Mouse (Mus musculus): ENCODE measurements around the gene Cdkl3. TPM values are rescaled to one million over a fixed set of nuclear protein-coding genes. Genes with fewer than 3 reads are reported as not detected.
"Not testable (repeated sequence)": the region's sequence is repeated elsewhere in the genome, so short reads cannot be mapped to it uniquely, and the experiment has no call there.

Cdkl3 gene
- polyA plus RNA-seq, 1 experiment from 2014 or later = 1.6 TPM

GRCm38 (mm10) chr11:52115479-52115878, 111.5 kb downstream of the Cdkl3 start:
- no peak overlapping the region for H3K27ac ChIP-seq (ENCODE audit: low read depth)
- no peaks in the 10 kb centered on the region for H3K4me1 ChIP-seq (ENCODE audit: insufficient read depth)
- H3K36me3 ChIP-seq (replicated peaks; ENCODE audit: insufficient read depth, low read length) = peaks cover 65% of the 10 kb centered on the region
- DNase-seq (no peak), ATAC-seq (peak; percentile 80)
- no peaks in the 10 kb centered on the region for H3K27me3 ChIP-seq (ENCODE audit: insufficient read depth, low read length)
- TF ChIP-seq CTCF (IDR thresholded peaks at IDR 0.05; ENCODE audit: low read depth) (no peak), EP300 (IDR thresholded peaks at IDR 0.05; ENCODE audit: low read depth) (peak; percentile 92)
- H3K4me2 ChIP-seq (ENCODE audit: low read depth, low read length) = no peak overlapping the region
- 54% methylated on average over 3 of the region's 3 CpGs for WGBS (ENCODE audit: insufficient replicate concordance)
- no peak overlapping the region for H3K9ac ChIP-seq (replicated peaks)
- H3K9me3 ChIP-seq (ENCODE audit: low read length) = no peaks in the 10 kb centered on the region
- no peak overlapping the region for H3K4me3 ChIP-seq (ENCODE audit: low read depth, low read length)

- H3K4me2 ChIP-seq (ENCODE audit: low read depth, low read length); H3K27ac ChIP-seq (ENCODE audit: low read depth); H3K27me3 ChIP-seq (ENCODE audit: insufficient read depth, low read length); H3K4me3 ChIP-seq (ENCODE audit: low read depth, low read length); H3K4me1 ChIP-seq (ENCODE audit: insufficient read depth); H3K9ac ChIP-seq (replicated peaks); ATAC-seq; H3K9me3 ChIP-seq (ENCODE audit: low read length); DNase-seq: not testable (repeated sequence)
- peaks cover 70% of the 10 kb centered on the region for H3K36me3 ChIP-seq (replicated peaks; ENCODE audit: insufficient read depth, low read length)
- 79% methylated on average over 6 of the region's 6 CpGs for WGBS (ENCODE audit: insufficient replicate concordance)
Observed at GRCm38 (mm10) chr11:52116117-52116516, 112.1 kb downstream of the Cdkl3 start.

- Histone ChIP-seq H3K4me3 (ENCODE audit: low read depth, low read length) (no peak overlapping the region), H3K27me3 (ENCODE audit: insufficient read depth, low read length) (no peaks in the 10 kb centered on the region), H3K4me2 (ENCODE audit: low read depth, low read length) (no peak overlapping the region), H3K9ac (replicated peaks) (no peak overlapping the region), H3K27ac (ENCODE audit: low read depth) (no peak overlapping the region), H3K9me3 (ENCODE audit: low read length) (no peaks in the 10 kb centered on the region), H3K4me1 (ENCODE audit: insufficient read depth) (no peaks in the 10 kb centered on the region), H3K36me3 (replicated peaks; ENCODE audit: insufficient read depth, low read length) (peaks cover 80% of the 10 kb centered on the region)
- 89% methylated on average over 7 of the region's 7 CpGs for WGBS (ENCODE audit: insufficient replicate concordance)
- no peak for ATAC-seq
- DNase-seq = no peak
- TF ChIP-seq CTCF (IDR thresholded peaks at IDR 0.05; ENCODE audit: low read depth) (no peak), EP300 (IDR thresholded peaks at IDR 0.05; ENCODE audit: low read depth) (no peak)
Observed at GRCm38 (mm10) chr11:52117156-52117555, 113.1 kb downstream of the Cdkl3 start.

- H3K4me3 ChIP-seq (ENCODE audit: low read depth, low read length); H3K4me2 ChIP-seq (ENCODE audit: low read depth, low read length); H3K27me3 ChIP-seq (ENCODE audit: insufficient read depth, low read length); H3K9ac ChIP-seq (replicated peaks); H3K9me3 ChIP-seq (ENCODE audit: low read length); H3K27ac ChIP-seq (ENCODE audit: low read depth); DNase-seq; H3K4me1 ChIP-seq (ENCODE audit: insufficient read depth); ATAC-seq: not testable (repeated sequence)
- peak; percentile 43 for TF ChIP-seq CTCF (IDR thresholded peaks at IDR 0.05; ENCODE audit: low read depth)
- peaks cover 90% of the 10 kb centered on the region for H3K36me3 ChIP-seq (replicated peaks; ENCODE audit: insufficient read depth, low read length)
Observed at GRCm38 (mm10) chr11:52120415-52120814, 116.4 kb downstream of the Cdkl3 start.

GRCm38 (mm10) chr11:52122045-52122444, 118.0 kb downstream of the Cdkl3 start:
- Histone ChIP-seq H3K4me1 (ENCODE audit: insufficient read depth) (no peaks in the 10 kb centered on the region), H3K36me3 (replicated peaks; ENCODE audit: insufficient read depth, low read length) (peaks cover 79% of the 10 kb centered on the region), H3K4me3 (ENCODE audit: low read depth, low read length) (no peak overlapping the region), H3K4me2 (ENCODE audit: low read depth, low read length) (no peak overlapping the region), H3K27me3 (ENCODE audit: insufficient read depth, low read length) (no peaks in the 10 kb centered on the region), H3K9me3 (ENCODE audit: low read length) (no peaks in the 10 kb centered on the region), H3K27ac (ENCODE audit: low read depth) (no peak overlapping the region), H3K9ac (replicated peaks) (no peak overlapping the region)
- no peak for DNase-seq
- TF ChIP-seq CTCF (IDR thresholded peaks at IDR 0.05; ENCODE audit: low read depth) (no peak), EP300 (IDR thresholded peaks at IDR 0.05; ENCODE audit: low read depth) (no peak)
- WGBS (ENCODE audit: insufficient replicate concordance) = 79% methylated on average over 6 of the region's 6 CpGs
- ATAC-seq = no peak

GRCm38 (mm10) chr11:52124468-52124867, 120.4 kb downstream of the Cdkl3 start:
- Histone ChIP-seq H3K9me3 (ENCODE audit: low read length) (no peaks in the 10 kb centered on the region), H3K4me3 (ENCODE audit: low read depth, low read length) (no peak overlapping the region), H3K36me3 (replicated peaks; ENCODE audit: insufficient read depth, low read length) (peaks cover 56% of the 10 kb centered on the region), H3K27ac (ENCODE audit: low read depth) (no peak overlapping the region), H3K4me1 (ENCODE audit: insufficient read depth) (no peaks in the 10 kb centered on the region), H3K27me3 (ENCODE audit: insufficient read depth, low read length) (no peaks in the 10 kb centered on the region), H3K4me2 (ENCODE audit: low read depth, low read length) (no peak overlapping the region), H3K9ac (replicated peaks) (no peak overlapping the region)
- DNase-seq (no peak), ATAC-seq (no peak)
- 79% methylated on average over 4 of the region's 4 CpGs for WGBS (ENCODE audit: insufficient replicate concordance)
- TF ChIP-seq EP300 (IDR thresholded peaks at IDR 0.05; ENCODE audit: low read depth) (no peak), CTCF (IDR thresholded peaks at IDR 0.05; ENCODE audit: low read depth) (no peak)

- no peak overlapping the region for H3K9ac ChIP-seq (replicated peaks)
- TF ChIP-seq EP300 (IDR thresholded peaks at IDR 0.05; ENCODE audit: low read depth) = no peak
- peaks cover 31% of the 10 kb centered on the region for H3K36me3 ChIP-seq (replicated peaks; ENCODE audit: insufficient read depth, low read length)
- no peaks in the 10 kb centered on the region for H3K4me1 ChIP-seq (ENCODE audit: insufficient read depth)
- DNase-seq (no peak), ATAC-seq (no peak)
- no peak overlapping the region for H3K4me3 ChIP-seq (ENCODE audit: low read depth, low read length)
- H3K9me3 ChIP-seq (ENCODE audit: low read length) = no peaks in the 10 kb centered on the region
- H3K27me3 ChIP-seq (ENCODE audit: insufficient read depth, low read length) = no peaks in the 10 kb centered on the region
- H3K4me2 ChIP-seq (ENCODE audit: low read depth, low read length) = no peak overlapping the region
- WGBS (ENCODE audit: insufficient replicate concordance) = 80% methylated on average over 3 of the region's 3 CpGs
- no peak overlapping the region for H3K27ac ChIP-seq (ENCODE audit: low read depth)
Observed at GRCm38 (mm10) chr11:52127169-52127568, 123.1 kb downstream of the Cdkl3 start.
